Mouse (Mus musculus): ENCODE data around the gene Ern1. TPM values are rescaled to one million over a fixed set of nuclear protein-coding genes. Genes with fewer than 3 reads are reported as not detected.
"Not testable (repeated sequence)": the region's sequence is repeated elsewhere in the genome, so short reads cannot be mapped to it uniquely, and the experiment has no call there.

The Ern1 gene
- polyA plus RNA-seq, 1 experiment from 2014 or later: 3.9 TPM

DNA sequence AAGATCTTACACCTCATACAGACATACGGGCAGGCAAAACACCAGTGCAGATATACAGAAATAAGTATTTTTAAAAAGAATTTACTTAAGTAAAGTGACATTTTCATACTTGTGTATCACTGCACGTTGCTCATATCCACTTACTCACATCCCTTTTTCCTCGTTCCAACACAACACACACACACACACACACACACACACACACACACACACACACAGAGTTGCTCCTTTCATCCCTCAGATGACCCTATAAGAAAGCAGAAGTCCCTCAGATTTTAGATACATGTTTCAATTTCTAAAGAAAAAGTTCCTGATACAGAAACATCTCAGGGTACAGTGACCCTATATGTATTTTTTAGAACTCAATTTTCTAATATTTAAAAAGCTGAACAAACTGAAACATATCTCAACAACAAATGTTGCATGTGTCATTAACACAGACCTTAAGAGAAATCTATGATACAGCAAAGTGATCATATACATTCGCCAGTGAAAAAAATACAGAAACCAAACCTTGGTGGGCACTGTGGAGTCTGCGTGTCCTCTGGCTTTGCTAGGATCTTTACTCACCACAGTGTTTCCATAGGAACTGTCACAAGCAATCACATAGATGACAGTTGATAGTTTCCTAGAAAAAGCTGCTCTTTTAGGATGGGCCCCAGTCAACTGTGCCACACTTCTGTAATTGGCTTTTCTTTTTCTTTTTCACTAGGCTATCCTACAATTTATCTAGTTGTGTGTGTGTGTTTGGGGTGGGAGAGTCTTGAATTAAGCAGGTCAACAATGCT, 26.3 kb downstream of the Ern1 start:
- Histone ChIP-seq H3K27me3 (no peaks in the 10 kb centered on the region), H3K36me3 (0 out of 2 replicates have a peak, but pooled peaks cover 1% of the 10 kb centered on the region), H3K4me2 (no peak overlapping the region), H3K27ac (no peak overlapping the region), H3K4me1 (replicated peaks) (peaks cover 57% of the 10 kb centered on the region), H3K9ac (no peak overlapping the region), H3K4me3 (replicated peaks) (no peak overlapping the region), H3K9me3 (replicated peaks) (no peaks in the 10 kb centered on the region)
- no peak for ATAC-seq (ENCODE audit: low read depth)
- no peak for DNase-seq
- WGBS (ENCODE audit: insufficient replicate concordance): 48% methylated on average over 5 of the region's 5 CpGs

DNA sequence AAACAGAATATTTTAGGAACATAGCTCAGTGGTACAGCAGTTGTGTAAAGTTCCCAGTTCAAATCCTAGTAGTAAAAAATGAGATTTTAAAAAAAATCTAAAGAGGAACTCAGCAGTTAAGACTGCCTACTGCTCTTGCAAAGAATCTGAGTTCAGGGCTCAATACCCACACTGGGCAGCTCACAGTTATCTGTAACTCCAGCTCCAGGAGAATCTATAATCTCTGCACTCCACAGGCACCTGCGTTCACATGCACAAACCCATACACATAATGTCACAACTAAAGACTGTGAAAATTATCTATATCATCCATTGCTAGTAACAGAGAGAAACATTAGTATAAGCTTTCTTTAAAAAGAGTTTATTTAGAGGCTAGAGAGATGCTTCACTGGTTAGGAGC, 27.0 kb downstream of the Ern1 start:
- 22% methylated on average over 1 of the region's 1 CpGs for WGBS (ENCODE audit: insufficient replicate concordance)

DNA sequence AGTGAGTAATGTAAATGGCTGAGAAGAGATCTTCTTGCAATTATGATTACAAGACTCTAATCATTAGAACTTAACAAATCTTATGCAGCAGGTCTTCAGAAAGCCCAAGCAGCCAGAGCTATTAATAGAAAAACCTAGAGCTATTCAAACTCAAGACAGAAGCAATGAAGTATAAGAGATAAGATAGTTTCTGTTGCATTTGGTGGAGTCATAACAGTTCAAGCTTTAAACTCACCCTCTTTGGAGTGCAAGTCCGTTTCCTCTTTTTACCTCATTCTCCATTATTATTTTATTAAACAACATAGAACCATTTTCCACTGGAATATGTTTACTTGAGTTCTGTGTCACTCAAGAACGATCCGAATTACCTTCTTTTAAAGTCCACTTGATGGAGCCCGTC, 29.1 kb downstream of the Ern1 start:
- peaks cover 16% of the 10 kb centered on the region; the same call in 1 of the 2 replicates for H3K36me3 ChIP-seq
- no peak overlapping the region for H3K4me2 ChIP-seq
- no peak overlapping the region for H3K4me3 ChIP-seq (replicated peaks)
- H3K27ac ChIP-seq: no peak overlapping the region
- WGBS (ENCODE audit: insufficient replicate concordance): 76% methylated on average over 4 of the region's 4 CpGs
- H3K4me1 ChIP-seq (replicated peaks): peaks cover 36% of the 10 kb centered on the region
- no peak for ATAC-seq (ENCODE audit: low read depth)
- no peak overlapping the region for H3K9ac ChIP-seq
- no peaks in the 10 kb centered on the region for H3K27me3 ChIP-seq
- H3K9me3 ChIP-seq (replicated peaks): no peaks in the 10 kb centered on the region
- no peak for DNase-seq

More for the DNA sequence above, 27.0 kb downstream of the Ern1 start:
- H3K4me2 ChIP-seq: no peak overlapping the region
- DNase-seq (no peak), ATAC-seq (ENCODE audit: low read depth) (peak; percentile 61; the same call in 1 of the 2 replicates)
- no peak overlapping the region for H3K27ac ChIP-seq
- no peaks in the 10 kb centered on the region for H3K27me3 ChIP-seq
- 0 out of 2 replicates have a peak, but pooled peaks cover 4% of the 10 kb centered on the region for H3K36me3 ChIP-seq
- H3K9ac ChIP-seq: no peak overlapping the region
- peaks cover 51% of the 10 kb centered on the region for H3K4me1 ChIP-seq (replicated peaks)
- H3K4me3 ChIP-seq (replicated peaks): no peak overlapping the region
- H3K9me3 ChIP-seq (replicated peaks): no peaks in the 10 kb centered on the region

DNA sequence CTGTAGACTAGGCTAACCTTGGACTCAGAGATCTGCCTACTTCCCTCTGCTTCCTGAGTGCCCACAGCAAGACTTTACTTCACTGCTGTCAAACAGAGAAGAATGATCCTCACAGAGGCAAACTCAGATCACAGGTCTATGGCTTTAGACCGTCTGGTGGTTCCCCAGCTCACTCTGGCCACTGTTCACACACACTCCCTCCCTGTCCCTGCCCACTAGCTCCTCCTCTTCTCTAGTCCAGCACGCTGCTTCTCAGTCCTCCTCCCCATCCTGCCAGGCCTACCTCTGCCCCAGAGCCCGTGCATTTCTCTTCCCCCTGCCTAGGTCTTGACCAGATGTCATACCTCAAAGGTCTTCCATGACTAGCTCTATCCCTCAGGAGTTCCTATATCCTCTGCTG, 44.0 kb downstream of the Ern1 start:
- no peak overlapping the region for H3K4me2 ChIP-seq
- no peak overlapping the region for H3K27ac ChIP-seq
- H3K27me3 ChIP-seq: no peaks in the 10 kb centered on the region
- WGBS (ENCODE audit: insufficient replicate concordance): 34% methylated on average over 3 of the region's 3 CpGs
- ATAC-seq (ENCODE audit: low read depth) (peak; percentile 38), DNase-seq (no peak)
- no peak overlapping the region for H3K9ac ChIP-seq
- no peaks in the 10 kb centered on the region for H3K9me3 ChIP-seq (replicated peaks)
- 0 out of 2 replicates have a peak, but pooled peaks cover 4% of the 10 kb centered on the region for H3K36me3 ChIP-seq
- H3K4me1 ChIP-seq (replicated peaks): peaks cover 36% of the 10 kb centered on the region
- H3K4me3 ChIP-seq (replicated peaks): no peak overlapping the region

DNA sequence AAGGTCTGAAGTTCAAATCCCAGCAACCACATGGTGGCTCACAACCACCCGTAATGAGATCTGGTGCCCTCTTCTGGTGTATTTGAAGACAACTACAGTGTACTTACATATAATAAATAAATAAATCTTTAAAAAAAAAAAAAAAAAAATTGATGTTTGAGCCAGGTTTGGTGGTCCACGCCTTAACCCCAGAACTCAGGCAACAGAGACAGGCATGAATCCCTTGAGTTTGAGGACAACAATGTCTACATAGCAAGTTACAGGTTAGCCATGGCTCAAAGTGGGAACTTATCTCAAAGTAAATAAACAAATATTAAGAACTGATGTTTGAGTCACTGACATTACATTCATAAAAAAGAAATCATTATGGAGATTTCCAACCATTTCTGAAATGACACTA, 45.1 kb downstream of the Ern1 start:
- DNase-seq; H3K9ac ChIP-seq; ATAC-seq (ENCODE audit: low read depth); H3K27me3 ChIP-seq; H3K36me3 ChIP-seq; H3K9me3 ChIP-seq (replicated peaks); H3K4me3 ChIP-seq (replicated peaks); H3K4me2 ChIP-seq; H3K27ac ChIP-seq: not testable (repeated sequence)
- 74% methylated on average over 2 of the region's 2 CpGs for WGBS (ENCODE audit: insufficient replicate concordance)
- H3K4me1 ChIP-seq (replicated peaks): peaks cover 40% of the 10 kb centered on the region

DNA sequence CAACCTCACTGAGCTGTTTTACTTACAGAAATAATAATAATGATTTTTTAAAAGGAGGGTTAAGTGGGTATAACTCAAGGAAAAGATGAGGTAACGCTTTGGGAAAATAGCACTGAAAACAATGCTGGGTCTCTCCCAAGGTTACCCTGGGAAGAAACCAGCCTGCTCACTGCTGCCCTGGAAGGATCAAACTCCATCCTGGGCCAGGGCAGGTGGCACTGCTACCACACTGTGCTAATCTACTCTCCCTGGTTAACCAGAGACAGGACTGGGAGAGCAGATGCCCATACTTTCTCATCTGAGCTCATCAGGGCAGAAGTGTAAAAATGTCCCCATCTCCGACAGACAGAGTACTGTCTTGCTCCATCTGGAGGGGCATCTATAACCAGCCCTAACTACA, 47.3 kb downstream of the Ern1 start:
- Histone ChIP-seq H3K4me3 (replicated peaks) (no peak overlapping the region), H3K9me3 (replicated peaks) (no peaks in the 10 kb centered on the region), H3K4me2 (no peak overlapping the region), H3K27me3 (no peaks in the 10 kb centered on the region), H3K4me1 (replicated peaks) (peaks cover 40% of the 10 kb centered on the region), H3K9ac (no peak overlapping the region), H3K27ac (no peak overlapping the region; the same call in 1 of the 2 replicates), H3K36me3 (0 out of 2 replicates have a peak, but pooled peaks cover under 1% of the 10 kb centered on the region)
- no peak for DNase-seq
- 73% methylated on average over 2 of the region's 2 CpGs for WGBS (ENCODE audit: insufficient replicate concordance)
- ATAC-seq (ENCODE audit: low read depth): no peak

DNA sequence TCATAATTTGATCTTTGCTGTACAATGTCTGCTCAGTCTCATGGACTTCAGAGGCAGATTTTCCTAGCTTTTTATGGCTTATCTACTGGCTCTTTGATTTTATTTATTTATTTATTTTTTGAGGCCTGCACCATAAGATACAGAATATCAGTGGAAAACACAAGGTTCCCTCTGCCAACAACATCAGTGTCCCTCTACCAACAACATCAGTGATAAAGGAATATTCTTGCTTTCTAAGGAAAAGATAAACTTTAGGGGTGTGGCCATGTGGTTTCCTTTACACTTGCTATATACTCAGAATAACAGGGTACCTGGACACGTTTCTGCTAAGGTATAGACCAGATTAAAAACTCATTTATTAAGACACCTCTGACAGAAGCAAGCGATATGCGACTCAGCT, 48.3 kb downstream of the Ern1 start:
- H3K36me3 ChIP-seq: peaks cover 2% of the 10 kb centered on the region; the same call in 1 of the 2 replicates
- 32% methylated on average over 3 of the region's 3 CpGs for WGBS (ENCODE audit: insufficient replicate concordance)
- no peak for DNase-seq
- H3K27ac ChIP-seq: peak overlapping the region; percentile 72
- no peak overlapping the region for H3K4me3 ChIP-seq (replicated peaks)
- H3K9ac ChIP-seq: no peak overlapping the region
- no peak overlapping the region for H3K4me2 ChIP-seq
- H3K4me1 ChIP-seq (replicated peaks): peaks cover 40% of the 10 kb centered on the region
- H3K27me3 ChIP-seq: no peaks in the 10 kb centered on the region
- H3K9me3 ChIP-seq (replicated peaks): no peaks in the 10 kb centered on the region
- peak; percentile 59 for ATAC-seq (ENCODE audit: low read depth)

DNA sequence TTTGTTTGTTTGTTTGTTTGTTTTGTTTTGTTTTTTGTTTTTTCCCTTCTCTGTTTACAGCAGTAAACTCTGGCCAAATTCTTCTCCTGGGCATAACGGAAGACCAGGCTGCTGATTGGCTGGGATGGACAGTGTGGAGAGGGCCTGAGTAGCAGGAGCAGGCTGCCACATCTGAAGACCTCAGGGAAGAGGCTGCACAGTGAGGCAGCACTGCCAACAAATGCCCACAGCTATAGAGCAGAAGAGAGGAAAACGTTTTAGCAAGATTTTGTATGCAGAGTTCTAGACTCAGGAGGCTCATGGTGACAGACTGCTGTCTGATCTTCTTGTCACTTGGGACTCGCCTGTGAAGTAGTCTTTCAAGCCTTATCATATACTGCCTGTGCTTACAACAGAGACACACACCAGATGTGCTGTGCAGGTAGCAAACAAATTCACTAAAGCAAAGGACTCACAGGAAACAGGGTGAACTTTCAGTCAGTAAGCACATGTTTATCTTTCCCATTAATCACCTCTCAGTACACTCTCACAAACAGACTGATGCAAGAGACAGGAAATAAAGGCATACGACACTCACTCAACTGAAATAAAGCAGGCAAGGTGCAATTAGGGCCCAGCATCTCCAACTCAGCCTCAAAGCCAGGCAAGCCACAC, 49.0 kb downstream of the Ern1 start:
- Histone ChIP-seq H3K9me3 (replicated peaks) (no peaks in the 10 kb centered on the region), H3K4me2 (no peak overlapping the region), H3K27me3 (no peaks in the 10 kb centered on the region), H3K9ac (no peak overlapping the region), H3K27ac (peak overlapping the region; percentile 72), H3K4me1 (replicated peaks) (peaks cover 37% of the 10 kb centered on the region), H3K4me3 (replicated peaks) (no peak overlapping the region), H3K36me3 (peaks cover 9% of the 10 kb centered on the region; the same call in 1 of the 2 replicates)
- 19% methylated on average over 4 of the region's 4 CpGs for WGBS (ENCODE audit: insufficient replicate concordance)
- DNase-seq (no peak), ATAC-seq (ENCODE audit: low read depth) (peak; percentile 57)

DNA sequence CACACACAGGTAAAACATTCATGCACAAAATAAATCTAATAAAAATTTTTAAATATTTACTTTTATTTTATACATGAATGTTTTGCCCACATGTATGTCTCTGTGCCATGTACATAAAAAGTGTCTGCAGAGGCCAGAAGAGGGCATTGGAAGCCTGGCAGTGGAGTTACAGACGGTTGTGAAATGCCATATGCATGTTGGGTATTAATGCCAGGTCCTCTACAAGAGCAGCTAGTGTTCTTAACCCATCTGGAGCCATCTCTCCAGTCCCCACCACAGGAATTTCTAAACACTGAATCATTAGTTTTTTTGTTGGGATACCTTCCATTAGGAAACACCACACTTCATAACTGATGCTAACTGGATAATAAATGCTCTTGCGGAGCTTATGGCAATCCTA, 50.1 kb downstream of the Ern1 start:
- Histone ChIP-seq H3K4me1 (replicated peaks) (peaks cover 35% of the 10 kb centered on the region), H3K36me3 (peaks cover 11% of the 10 kb centered on the region; the same call in 1 of the 2 replicates), H3K9ac (no peak overlapping the region), H3K9me3 (replicated peaks) (no peaks in the 10 kb centered on the region), H3K27me3 (no peaks in the 10 kb centered on the region), H3K4me2 (no peak overlapping the region), H3K4me3 (replicated peaks) (no peak overlapping the region), H3K27ac (no peak overlapping the region)
- DNase-seq (no peak), ATAC-seq (ENCODE audit: low read depth) (no peak)
- WGBS (ENCODE audit: insufficient replicate concordance): 87% methylated on average over 2 of the region's 2 CpGs

DNA sequence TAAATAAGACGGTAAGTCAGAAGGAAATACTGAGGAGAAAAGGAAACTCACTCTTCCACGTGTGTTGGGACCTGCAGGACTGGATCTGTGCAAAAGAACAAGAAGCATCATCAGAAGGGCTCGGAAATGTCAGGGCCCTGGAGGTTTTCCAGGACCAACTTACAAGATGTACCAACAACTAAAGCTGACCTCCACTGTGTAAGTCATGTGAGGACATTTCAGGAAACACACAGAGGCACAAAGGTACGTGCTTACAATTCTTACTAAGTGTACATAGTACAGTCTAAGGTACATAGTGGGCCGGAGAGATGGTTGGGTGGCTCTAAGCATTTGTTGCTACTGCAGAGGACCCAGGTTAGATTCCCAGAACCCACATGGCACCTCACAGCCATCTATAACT, 50.6 kb downstream of the Ern1 start:
- ATAC-seq (ENCODE audit: low read depth) (no peak), DNase-seq (no peak)
- H3K27me3 ChIP-seq: no peaks in the 10 kb centered on the region
- H3K4me2 ChIP-seq: no peak overlapping the region
- peaks cover 34% of the 10 kb centered on the region for H3K4me1 ChIP-seq (replicated peaks)
- H3K36me3 ChIP-seq: peaks cover 15% of the 10 kb centered on the region; the same call in 1 of the 2 replicates
- no peaks in the 10 kb centered on the region for H3K9me3 ChIP-seq (replicated peaks)
- no peak overlapping the region for H3K9ac ChIP-seq
- H3K27ac ChIP-seq: no peak overlapping the region
- WGBS (ENCODE audit: insufficient replicate concordance): 75% methylated on average over 5 of the region's 5 CpGs
- H3K4me3 ChIP-seq (replicated peaks): no peak overlapping the region

DNA sequence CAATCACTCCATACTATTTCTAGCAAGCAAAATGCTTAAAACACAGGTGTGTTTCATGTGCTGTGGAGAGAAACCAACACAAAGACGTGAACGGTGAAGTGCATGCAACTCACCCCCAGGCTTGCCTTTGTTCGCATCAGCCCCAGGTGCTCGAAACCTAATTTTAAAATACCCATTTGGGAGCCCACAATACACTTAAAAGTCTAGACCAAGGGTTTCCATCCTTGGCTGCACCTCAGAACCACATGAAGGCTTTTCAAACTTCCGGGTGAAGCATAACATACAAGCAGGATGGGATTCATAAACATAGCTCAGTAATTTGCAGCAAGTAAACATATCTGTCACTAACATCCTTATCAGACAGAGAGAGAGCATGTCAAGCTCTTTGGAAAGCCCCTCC, 57.3 kb downstream of the Ern1 start:
- Histone ChIP-seq H3K9me3 (replicated peaks) (no peaks in the 10 kb centered on the region), H3K4me3 (replicated peaks) (no peak overlapping the region), H3K4me1 (replicated peaks) (peaks cover 14% of the 10 kb centered on the region; the same call in 1 of the 2 replicates), H3K9ac (no peak overlapping the region), H3K27ac (no peak overlapping the region), H3K36me3 (peaks cover 32% of the 10 kb centered on the region), H3K27me3 (no peaks in the 10 kb centered on the region), H3K4me2 (no peak overlapping the region)
- ATAC-seq (ENCODE audit: low read depth) (no peak), DNase-seq (no peak)
- 80% methylated on average over 5 of the region's 5 CpGs for WGBS (ENCODE audit: insufficient replicate concordance)

Measured in liver, embryonic 13.5 days (tissue).